Mouse (Mus musculus) forebrain, postnatal 0 days (tissue): ENCODE measurements at regions not wholly inside any gene's neighbourhood (a gene's known extent, or its start where the extent isn't known, plus 50 kb on each side); places are given as distances from the start of the nearest gene placed in this dataset.

Source experiments
- ATAC-seq: fragments of 200-750 bp; cut with Nextera tagmentation; 2 replicates; pipeline ENCODE4 v1.8.0; 2017; ENCODE audit warnings: mild to moderate bottlenecking, moderate library complexity
- DNase-seq: peaks from one replicate; pipeline ENCODE4 v3.0.0-alpha.2; 2015
- H3K27ac ChIP-seq: fragments of 300-500 bp; sonication (generic); 2 replicates; pipeline ENCODE4 v1.5.1; 2014; ENCODE audit warnings: low read depth, mild to moderate bottlenecking, antibody characterized with exemption, low read length, moderate library complexity, mixed read lengths
- H3K27me3 ChIP-seq: fragments of 300-500 bp; sonication (generic); 2 replicates; pipeline ENCODE4 v1.6.1; 2014; ENCODE audit warnings: mild to moderate bottlenecking, low read length, mixed read lengths; ENCODE audit not compliant: insufficient read depth
- H3K36me3 ChIP-seq: fragments of 300-500 bp; sonication (generic); 2 replicates; pipeline ENCODE4 v1.6.1; 2014; ENCODE audit warnings: mild to moderate bottlenecking, moderate library complexity; ENCODE audit not compliant: insufficient read depth
- H3K4me1 ChIP-seq: fragments of 300-500 bp; sonication (generic); 2 replicates; pipeline ENCODE4 v1.6.1; 2014; ENCODE audit warnings: antibody characterized with exemption; ENCODE audit not compliant: insufficient read depth
- H3K4me2 ChIP-seq: fragments of 300-500 bp; sonication (generic); 2 replicates; pipeline ENCODE4 v1.6.1; 2014; ENCODE audit warnings: low read depth, mild to moderate bottlenecking, moderate library complexity
- H3K4me3 ChIP-seq: fragments of 300-500 bp; sonication (generic); 2 replicates; pipeline ENCODE4 v1.5.1; 2014; ENCODE audit warnings: low read depth, low read length, mixed read lengths
- H3K9ac ChIP-seq: fragments of 300-500 bp; sonication (generic); 2 replicates; pipeline ENCODE4 v1.6.1; 2014; ENCODE audit warnings: mild to moderate bottlenecking
- H3K9me3 ChIP-seq: fragments of 300-500 bp; sonication (generic); 2 replicates; pipeline ENCODE4 v1.6.1; 2016; ENCODE audit warnings: low read length
- CTCF ChIP-seq: sonication (generic); IDR thresholded peaks from 2 replicates; pipeline ENCODE4 v1.5.1; 2016; ENCODE audit warnings: antibody characterized with exemption, control low read depth, low read depth
- WGBS: fragments of 180-500 bp; shearing (Covaris S2); extraction: QIAGEN DNeasy Blood & Tissue Kit; methylation state at CpG from one replicate; pipeline ENCODE4 v1.1.7; 2014; 5-methylcytosine and 5-hydroxymethylcytosine counted together

DNA sequence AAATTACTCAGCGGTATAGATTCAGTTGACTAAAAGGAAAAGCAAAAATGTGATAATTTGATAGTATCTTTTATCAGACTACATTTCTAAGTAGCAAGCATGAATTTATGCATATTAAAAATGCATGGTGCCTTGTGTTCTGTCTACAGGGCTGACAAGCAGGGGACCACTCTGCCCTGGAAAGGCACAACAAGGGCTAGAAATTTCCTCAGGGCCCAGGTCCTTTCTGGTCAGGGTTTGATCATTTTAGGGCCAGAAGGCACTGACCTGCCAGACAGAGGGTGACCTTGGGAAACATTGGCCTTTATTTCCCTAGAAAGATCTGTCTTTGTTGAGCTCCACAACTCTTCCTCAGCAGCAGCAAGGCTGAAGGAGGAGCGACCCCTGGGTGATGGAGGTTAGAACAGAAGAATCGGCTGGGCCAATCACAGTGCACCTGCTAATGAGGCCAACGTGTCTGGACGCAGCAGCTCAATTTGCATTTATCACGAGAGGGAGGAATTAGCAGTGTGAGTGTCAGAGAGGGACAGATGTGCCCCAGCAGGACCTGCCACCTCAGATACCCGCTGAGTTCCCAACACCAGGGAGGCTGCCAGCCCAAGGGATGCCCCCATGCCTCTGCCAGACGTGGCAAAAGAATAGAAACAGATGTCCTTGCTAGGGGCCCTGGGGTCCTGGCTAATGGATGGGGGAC, 297.0 kb upstream of the Pou3f3 start:
- no peaks in the 10 kb centered on the region for H3K27me3 ChIP-seq
- no peak overlapping the region for H3K9ac ChIP-seq
- 16% methylated on average over 8 of the region's 8 CpGs for WGBS
- no peak overlapping the region for H3K27ac ChIP-seq
- no peaks in the 10 kb centered on the region for H3K4me1 ChIP-seq
- H3K4me2 ChIP-seq, result no peak overlapping the region
- no peak for TF ChIP-seq CTCF
- no peak for DNase-seq
- no peaks in the 10 kb centered on the region for H3K36me3 ChIP-seq
- ATAC-seq, result no peak
- no peak overlapping the region for H3K4me3 ChIP-seq
- H3K9me3 ChIP-seq, result no peaks in the 10 kb centered on the region

DNA sequence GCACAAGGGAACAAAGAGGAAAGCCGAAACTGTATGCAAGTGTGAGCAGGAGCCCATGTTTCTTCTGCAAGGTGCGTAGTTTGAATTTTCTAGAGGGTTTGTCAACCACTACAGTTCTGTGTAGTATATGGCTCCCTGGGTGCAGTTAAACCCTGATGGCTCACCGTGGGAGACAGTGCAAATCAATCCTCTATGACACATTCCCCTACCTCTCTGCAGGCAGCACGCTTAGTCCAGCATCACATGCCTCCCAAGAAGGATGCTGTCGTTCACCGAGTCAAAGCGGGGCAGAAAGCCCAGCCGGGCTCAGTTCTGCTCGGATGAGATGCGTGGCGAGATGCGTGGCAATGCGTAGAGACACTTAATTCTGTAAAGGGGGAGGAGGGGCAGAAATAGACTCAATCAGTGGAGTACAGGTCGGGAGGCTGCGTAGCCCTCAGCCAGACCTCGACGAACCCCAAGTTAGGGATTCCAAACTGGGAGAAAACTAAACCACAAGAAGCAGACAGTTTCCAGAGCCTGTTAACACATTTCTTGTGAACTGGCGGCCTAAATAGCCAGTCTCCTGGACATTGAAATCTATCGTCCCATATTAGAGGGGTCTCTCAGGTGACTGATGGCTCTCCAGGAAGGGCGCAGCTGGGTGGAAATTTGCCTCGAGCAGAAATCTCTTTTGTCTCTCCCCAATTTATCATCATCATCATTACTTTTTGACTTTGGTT, 279.6 kb upstream of the Pou3f3 start:
- no peaks in the 10 kb centered on the region for H3K4me1 ChIP-seq
- no peaks in the 10 kb centered on the region for H3K9me3 ChIP-seq
- H3K36me3 ChIP-seq, result no peaks in the 10 kb centered on the region
- H3K4me3 ChIP-seq, result no peak overlapping the region
- 75% methylated on average over 21 of the region's 21 CpGs for WGBS
- no peak overlapping the region for H3K9ac ChIP-seq
- TF ChIP-seq CTCF, result no peak
- no peaks in the 10 kb centered on the region for H3K27me3 ChIP-seq
- H3K27ac ChIP-seq, result no peak overlapping the region
- no peak overlapping the region for H3K4me2 ChIP-seq
- DNase-seq, result no peak
- ATAC-seq, result no peak

DNA sequence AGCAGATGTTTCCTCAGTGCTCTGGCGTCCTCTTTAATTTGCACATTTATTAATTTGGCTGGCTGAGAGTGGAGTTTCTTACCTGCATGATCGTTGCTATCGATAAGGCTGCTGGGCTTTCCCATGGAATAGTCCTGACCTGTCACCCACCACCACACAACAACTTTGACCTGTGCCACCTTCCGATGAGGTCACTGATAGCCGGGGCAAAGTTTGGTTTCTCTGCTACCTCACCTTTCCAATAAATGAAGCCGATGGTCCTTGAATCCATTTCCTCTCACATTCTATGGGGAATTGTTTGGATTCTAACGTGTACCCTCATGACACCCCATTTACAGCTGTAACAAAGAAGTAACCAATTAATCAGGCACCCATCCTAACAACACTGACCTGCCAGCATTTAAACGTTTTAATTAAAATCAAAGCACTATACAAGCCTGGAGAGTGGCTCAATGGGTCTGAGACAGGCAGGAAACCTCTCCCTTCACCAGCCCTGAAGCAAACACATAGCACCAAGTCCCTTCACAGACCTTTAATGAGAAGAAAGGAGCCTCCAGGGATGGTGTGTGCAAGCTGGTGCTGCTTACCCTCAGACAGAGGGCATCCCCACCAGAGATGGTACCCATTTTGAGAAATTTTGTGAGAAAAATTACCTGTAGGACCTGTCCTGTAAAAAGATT, 278.9 kb upstream of the Pou3f3 start:
- no peak overlapping the region for H3K4me2 ChIP-seq
- H3K9me3 ChIP-seq, result no peaks in the 10 kb centered on the region
- DNase-seq, result no peak
- H3K9ac ChIP-seq, result no peak overlapping the region
- no peak for ATAC-seq
- H3K27ac ChIP-seq, result no peak overlapping the region
- no peak for TF ChIP-seq CTCF
- 55% methylated on average over 8 of the region's 8 CpGs for WGBS
- H3K4me3 ChIP-seq, result no peak overlapping the region
- no peaks in the 10 kb centered on the region for H3K27me3 ChIP-seq
- H3K36me3 ChIP-seq, result no peaks in the 10 kb centered on the region
- H3K4me1 ChIP-seq, result no peaks in the 10 kb centered on the region

DNA sequence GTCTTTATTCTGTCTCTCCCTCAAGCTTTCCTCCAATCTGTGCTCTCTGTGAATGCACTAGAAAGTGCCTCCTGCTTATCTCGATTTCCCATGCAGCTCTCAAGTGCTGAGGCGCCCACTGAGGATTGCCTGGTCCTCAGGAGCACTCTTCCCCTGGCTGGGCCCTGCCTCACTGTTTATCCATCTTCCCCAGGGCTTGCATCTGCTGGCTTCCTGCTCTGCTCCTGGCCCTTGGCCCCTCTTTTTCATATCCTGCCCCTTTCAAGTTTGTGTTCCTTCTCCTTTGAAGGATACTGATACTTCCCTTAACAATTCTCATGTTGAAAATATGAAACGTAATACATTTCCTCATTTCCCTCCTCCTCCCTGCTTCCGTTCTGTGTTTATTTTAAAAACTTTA, 277.8 kb upstream of the Pou3f3 start:
- H3K9ac ChIP-seq, result no peak overlapping the region
- WGBS, result 64% methylated on average over 4 of the region's 4 CpGs
- ATAC-seq, result no peak

DNA sequence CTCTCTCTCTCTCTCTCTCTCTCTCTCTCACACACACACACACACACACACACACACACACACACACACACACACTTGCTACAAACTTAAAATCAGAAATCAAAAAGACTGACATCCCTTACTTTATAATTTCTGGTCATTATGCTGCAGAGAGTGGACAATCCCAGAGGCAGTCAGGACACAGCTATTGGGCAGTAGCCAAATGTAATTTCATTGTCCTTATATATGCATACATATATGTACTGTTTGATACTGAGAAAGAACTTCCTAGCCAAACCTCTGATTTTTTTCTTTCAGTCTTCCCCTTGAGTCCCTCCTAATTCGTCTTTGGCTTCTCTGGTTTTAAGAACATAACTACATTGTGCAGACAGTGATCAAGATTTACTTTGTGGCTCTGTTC, 277.3 kb upstream of the Pou3f3 start:
- WGBS, result 73% methylated on average over 1 of the region's 1 CpGs

More for the DNA sequence above, 277.8 kb upstream of the Pou3f3 start:
- Histone ChIP-seq H3K36me3 (no peaks in the 10 kb centered on the region), H3K4me1 (no peaks in the 10 kb centered on the region), H3K4me3 (no peak overlapping the region), H3K27me3 (no peaks in the 10 kb centered on the region), H3K9me3 (no peaks in the 10 kb centered on the region), H3K27ac (no peak overlapping the region), H3K4me2 (no peak overlapping the region)
- TF ChIP-seq CTCF, result no peak
- no peak for DNase-seq

DNA sequence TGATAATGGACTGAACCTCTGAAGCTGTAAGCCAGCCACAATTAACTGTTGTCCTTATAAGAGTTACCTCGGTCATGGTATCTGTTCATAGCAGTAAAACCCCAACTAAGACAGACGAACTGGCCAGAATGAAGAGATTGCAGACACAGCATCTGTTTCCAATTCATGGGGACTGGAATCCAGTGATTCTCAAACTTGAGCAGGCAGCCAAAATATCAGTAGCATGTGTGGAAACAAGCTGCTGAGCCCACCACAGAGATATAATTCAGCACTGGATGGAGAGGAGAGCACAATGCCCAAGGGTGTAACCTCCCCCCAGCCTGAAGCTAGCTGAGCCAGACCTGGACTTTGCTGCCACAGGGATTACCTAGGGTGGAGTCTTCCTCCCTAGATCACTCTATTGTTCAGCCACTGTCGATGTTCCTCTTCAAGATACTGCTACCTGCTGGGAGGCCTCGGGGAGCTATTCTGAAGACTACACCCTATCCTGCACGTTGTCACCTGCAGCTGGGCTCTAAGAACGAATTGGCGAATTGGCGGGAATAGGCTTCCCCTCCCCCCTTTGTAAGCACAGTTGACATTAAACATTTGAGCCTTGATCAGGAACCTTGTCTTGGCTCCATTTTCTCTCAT, 259.1 kb upstream of the Pou3f3 start:
- no peak overlapping the region for H3K27ac ChIP-seq
- no peaks in the 10 kb centered on the region for H3K4me1 ChIP-seq
- H3K27me3 ChIP-seq, result no peaks in the 10 kb centered on the region
- WGBS, result 61% methylated on average over 8 of the region's 8 CpGs
- no peak overlapping the region for H3K4me3 ChIP-seq
- H3K9me3 ChIP-seq, result no peaks in the 10 kb centered on the region
- no peak overlapping the region for H3K9ac ChIP-seq
- no peaks in the 10 kb centered on the region for H3K36me3 ChIP-seq
- no peak for TF ChIP-seq CTCF
- no peak overlapping the region for H3K4me2 ChIP-seq
- ATAC-seq (no peak), DNase-seq (no peak)

More for the DNA sequence above, 277.3 kb upstream of the Pou3f3 start:
- H3K4me3 ChIP-seq, result no peak overlapping the region
- H3K36me3 ChIP-seq, result no peaks in the 10 kb centered on the region
- H3K9ac ChIP-seq, result no peak overlapping the region
- no peaks in the 10 kb centered on the region for H3K9me3 ChIP-seq
- ATAC-seq (no peak), DNase-seq (no peak)
- no peak overlapping the region for H3K27ac ChIP-seq
- H3K27me3 ChIP-seq, result no peaks in the 10 kb centered on the region
- H3K4me1 ChIP-seq, result no peaks in the 10 kb centered on the region
- no peak overlapping the region for H3K4me2 ChIP-seq
- no peak for TF ChIP-seq CTCF

DNA sequence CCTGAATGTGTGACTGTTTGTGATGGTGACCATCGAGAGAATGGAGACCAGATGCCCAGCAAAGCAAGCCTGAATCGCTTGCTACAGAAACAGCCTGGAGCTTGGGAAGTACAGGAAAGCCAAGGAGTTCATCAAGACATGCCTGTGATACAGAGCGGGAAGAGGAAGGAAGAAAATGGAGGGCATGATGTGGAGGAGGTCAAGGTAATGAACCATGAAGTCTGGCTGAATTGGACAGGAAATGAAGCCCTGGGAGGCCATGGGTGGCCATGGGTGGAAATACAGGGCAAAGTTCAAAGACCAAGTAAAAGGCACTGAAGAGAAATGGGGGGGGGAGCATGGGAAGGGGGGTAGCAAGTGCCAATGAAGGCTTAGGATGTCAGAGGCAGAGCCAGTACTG, 227.2 kb upstream of the Pou3f3 start:
- no peak for TF ChIP-seq CTCF

More for the DNA sequence above, 227.2 kb upstream of the Pou3f3 start:
- Histone ChIP-seq H3K27ac (no peak overlapping the region), H3K4me2 (no peak overlapping the region), H3K9ac (no peak overlapping the region), H3K27me3 (no peaks in the 10 kb centered on the region), H3K4me3 (no peak overlapping the region), H3K36me3 (no peaks in the 10 kb centered on the region), H3K4me1 (no peaks in the 10 kb centered on the region; the same call in 1 of the 2 replicates), H3K9me3 (no peaks in the 10 kb centered on the region)
- DNase-seq (no peak), ATAC-seq (no peak)
- 87% methylated on average over 3 of the region's 3 CpGs for WGBS
